Mouse (Mus musculus): ENCODE data around the gene Eva1b. TPM values are rescaled to one million over a fixed set of nuclear protein-coding genes. Genes with fewer than 3 reads are reported as not detected.

Gene Eva1b
- polyA plus RNA-seq, 1 experiment, result 57.5 TPM

- TF ChIP-seq POLR2A (IDR thresholded peaks at IDR 0.05; ENCODE audit: low read depth, low read length) (no peak), CTCF (IDR thresholded peaks at IDR 0.05; ENCODE audit: extremely low read depth, insufficient read depth, insufficient read length, insufficient replicate concordance) (no peak)
- no peaks in the 10 kb centered on the region for H3K36me3 ChIP-seq (ENCODE audit: control insufficient read depth, insufficient read depth, low read length)
- under 1% methylated on average over 34 of the region's 34 CpGs for WGBS
- DNase-seq (ENCODE audit: low read depth in 1 of 2, low spot score in 2 of 2), result peak in 1 of 2 experiments; percentile 35
- H3K4me3 ChIP-seq (ENCODE audit: extremely low read depth, insufficient read depth, insufficient read length), result peak overlapping the region; percentile 71
- H3K27ac ChIP-seq (ENCODE audit: insufficient read depth, low read length), result peak overlapping the region; percentile 10
- peaks cover 4% of the 10 kb centered on the region; the same call in 1 of the 2 replicates for H3K4me1 ChIP-seq (ENCODE audit: control insufficient read depth, insufficient read depth, insufficient read length)
- no peaks in the 10 kb centered on the region for H3K27me3 ChIP-seq (ENCODE audit: control insufficient read depth, insufficient read depth, low read length)
These were observed 43.1 kb upstream of the Eva1b start for GRCm38 (mm10) chr4:126104261-126105075.

DNA sequence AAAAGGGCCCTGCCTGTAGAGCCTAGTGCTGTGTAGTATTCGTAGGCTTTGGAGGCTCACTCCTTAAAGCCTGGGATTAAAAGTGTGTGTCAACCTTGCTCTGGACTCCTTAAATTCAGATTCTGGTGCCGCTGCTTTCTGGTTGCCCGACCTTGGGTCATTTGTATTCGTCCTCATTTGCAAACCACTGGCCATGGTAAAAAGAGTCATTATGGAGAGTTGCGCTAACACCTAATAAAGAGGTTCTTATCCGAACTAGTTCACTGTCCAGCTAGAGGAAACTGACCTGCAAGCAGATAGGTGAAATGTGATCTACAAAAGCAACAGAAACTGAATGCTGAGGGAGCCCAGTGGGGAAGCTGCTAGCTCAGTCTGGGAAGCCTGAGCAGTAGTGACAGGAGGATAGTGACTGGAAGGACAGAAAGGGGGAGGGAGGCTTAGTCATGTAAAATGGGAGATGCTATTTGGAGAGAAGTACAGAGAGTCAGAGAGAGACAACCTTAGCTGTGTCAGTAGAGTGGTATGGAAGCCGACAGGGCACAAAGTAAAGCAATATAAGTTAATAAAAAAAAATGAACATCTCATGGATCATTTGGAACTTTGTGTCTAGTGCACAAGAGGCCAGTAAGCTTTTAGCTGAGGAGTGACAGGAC is 42.3 kb upstream of the Eva1b start:
- Histone ChIP-seq H3K36me3 (ENCODE audit: control insufficient read depth, insufficient read depth, low read length) (no peaks in the 10 kb centered on the region), H3K4me3 (ENCODE audit: extremely low read depth, insufficient read depth, insufficient read length) (no peak overlapping the region), H3K27me3 (ENCODE audit: control insufficient read depth, insufficient read depth, low read length) (no peaks in the 10 kb centered on the region), H3K4me1 (ENCODE audit: control insufficient read depth, insufficient read depth, insufficient read length) (peaks cover 12% of the 10 kb centered on the region; the same call in 1 of the 2 replicates), H3K27ac (ENCODE audit: insufficient read depth, low read length) (no peak overlapping the region)
- TF ChIP-seq CTCF (IDR thresholded peaks at IDR 0.05; ENCODE audit: extremely low read depth, insufficient read depth, insufficient read length, insufficient replicate concordance), result no peak
- no peak for TF ChIP-seq POLR2A (IDR thresholded peaks at IDR 0.05; ENCODE audit: low read depth, low read length)
- no peak for DNase-seq (ENCODE audit: low read depth in 1 of 2, low spot score in 2 of 2)
- WGBS, result 78% methylated on average over 7 of the region's 7 CpGs

GRCm38 (mm10) chr4:126108061-126108740 is 39.3 kb upstream of the Eva1b start:
- no peak overlapping the region; the same call in 1 of the 2 replicates for H3K27ac ChIP-seq (ENCODE audit: insufficient read depth, low read length)
- H3K4me3 ChIP-seq (ENCODE audit: extremely low read depth, insufficient read depth, insufficient read length), result no peak overlapping the region

GRCm38 (mm10) chr4:126109613-126110373 is 37.8 kb upstream of the Eva1b start:
- Histone ChIP-seq H3K27ac (ENCODE audit: insufficient read depth, low read length) (peak overlapping the region; percentile 88), H3K27me3 (ENCODE audit: control insufficient read depth, insufficient read depth, low read length) (no peaks in the 10 kb centered on the region), H3K36me3 (ENCODE audit: control insufficient read depth, insufficient read depth, low read length) (no peaks in the 10 kb centered on the region), H3K4me1 (ENCODE audit: control insufficient read depth, insufficient read depth, insufficient read length) (peaks cover 22% of the 10 kb centered on the region; the same call in 1 of the 2 replicates), H3K4me3 (ENCODE audit: extremely low read depth, insufficient read depth, insufficient read length) (no peak overlapping the region)
- WGBS, result 51% methylated on average over 10 of the region's 10 CpGs
- no peak for DNase-seq (ENCODE audit: low read depth in 1 of 2, low spot score in 2 of 2)
- TF ChIP-seq CTCF (IDR thresholded peaks at IDR 0.05; ENCODE audit: extremely low read depth, insufficient read depth, insufficient read length, insufficient replicate concordance), result no peak
- TF ChIP-seq POLR2A (IDR thresholded peaks at IDR 0.05; ENCODE audit: low read depth, low read length), result no peak

More at GRCm38 (mm10) chr4:126108061-126108740, 39.3 kb upstream of the Eva1b start:
- Histone ChIP-seq H3K4me1 (ENCODE audit: control insufficient read depth, insufficient read depth, insufficient read length) (peaks cover 22% of the 10 kb centered on the region; the same call in 1 of the 2 replicates), H3K36me3 (ENCODE audit: control insufficient read depth, insufficient read depth, low read length) (no peaks in the 10 kb centered on the region), H3K27me3 (ENCODE audit: control insufficient read depth, insufficient read depth, low read length) (no peaks in the 10 kb centered on the region)
- TF ChIP-seq POLR2A (IDR thresholded peaks at IDR 0.05; ENCODE audit: low read depth, low read length) (no peak), CTCF (IDR thresholded peaks at IDR 0.05; ENCODE audit: extremely low read depth, insufficient read depth, insufficient read length, insufficient replicate concordance) (no peak)
- DNase-seq (ENCODE audit: low read depth in 1 of 2, low spot score in 2 of 2), result no peak
- 79% methylated on average over 8 of the region's 8 CpGs for WGBS

DNA sequence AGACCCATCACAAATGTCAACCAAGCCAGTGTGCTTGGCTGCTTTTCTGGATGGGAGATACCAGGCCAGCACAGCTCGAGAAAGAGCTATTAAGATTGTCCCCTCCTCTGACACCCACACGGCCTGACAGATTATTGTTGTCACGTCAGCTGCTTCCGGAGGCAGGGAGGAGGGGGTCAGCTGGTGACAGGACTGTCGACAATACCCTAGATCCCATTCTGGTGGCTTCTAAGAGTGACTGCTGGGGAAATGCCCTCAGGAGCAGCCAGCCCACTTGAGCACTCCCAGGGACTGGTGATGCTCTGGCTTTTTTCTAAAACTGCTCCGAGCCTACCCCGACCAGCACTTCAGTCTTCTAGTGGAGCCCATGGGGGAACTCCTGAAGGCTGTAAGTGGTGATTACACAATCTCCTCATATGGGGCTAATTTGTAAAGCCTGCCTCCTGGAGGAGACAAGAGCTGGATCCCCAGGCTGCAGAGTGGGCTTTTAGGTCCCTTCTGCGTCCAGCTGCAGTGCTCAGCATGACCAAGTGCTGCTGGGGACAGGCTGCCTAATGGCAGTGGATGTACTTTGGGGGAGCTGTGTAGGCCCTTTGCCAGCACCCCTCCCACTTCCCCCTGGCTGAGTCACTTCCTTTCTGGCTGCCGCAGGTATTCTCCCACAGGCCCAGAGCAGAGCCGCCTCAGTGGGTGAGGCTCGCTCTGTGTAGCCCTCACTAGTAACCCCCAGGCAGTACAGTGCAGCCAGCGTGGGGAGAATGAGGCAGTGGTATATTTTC is 37.0 kb upstream of the Eva1b start:
- no peaks in the 10 kb centered on the region for H3K36me3 ChIP-seq (ENCODE audit: control insufficient read depth, insufficient read depth, low read length)
- H3K27ac ChIP-seq (ENCODE audit: insufficient read depth, low read length), result peak overlapping the region; percentile 88
- no peaks in the 10 kb centered on the region for H3K27me3 ChIP-seq (ENCODE audit: control insufficient read depth, insufficient read depth, low read length)
- peaks cover 22% of the 10 kb centered on the region; the same call in 1 of the 2 replicates for H3K4me1 ChIP-seq (ENCODE audit: control insufficient read depth, insufficient read depth, insufficient read length)
- peak; percentile 60 to 85 for DNase-seq (ENCODE audit: low read depth in 1 of 2, low spot score in 2 of 2)
- H3K4me3 ChIP-seq (ENCODE audit: extremely low read depth, insufficient read depth, insufficient read length), result peak overlapping the region; percentile 14; the same call in 1 of the 2 replicates
- TF ChIP-seq POLR2A (IDR thresholded peaks at IDR 0.05; ENCODE audit: low read depth, low read length) (peak; percentile 71), CTCF (IDR thresholded peaks at IDR 0.05; ENCODE audit: extremely low read depth, insufficient read depth, insufficient read length, insufficient replicate concordance) (no peak)
- 3% methylated on average over 12 of the region's 12 CpGs for WGBS

Data from spleen, adult 2 months (tissue).